Mouse (Mus musculus) CH12.LX (cell line): ENCODE data around the gene Gm43951.

Experiments used
- BHLHE40 ChIP-seq: IDR thresholded peaks from 2 replicates; pipeline ENCODE4 v1.6.1; 2011; ENCODE audit warnings: mild to moderate bottlenecking, low read depth, low read length, improper control_type of control experiment
- CHD1 ChIP-seq: IDR thresholded peaks from 2 replicates; pipeline ENCODE4 v1.6.1; 2012; ENCODE audit warnings: low read depth, low read length, improper control_type of control experiment, inconsistent platforms
- CTCF ChIP-seq, 2 experiments: IDR thresholded peaks in 1 of 2; conservative IDR thresholded peaks in 1 of 2; 2 replicates each; pipeline ENCODE4 v1.5.1; 2011 to 2012; ENCODE audit warnings: low read depth in 2 of 2, low read length in 2 of 2, improper control_type of control experiment in 1 of 2, inconsistent platforms in 1 of 2, mild to moderate bottlenecking in 1 of 2, moderate library complexity in 1 of 2
- EP300 ChIP-seq: IDR thresholded peaks from 2 replicates; pipeline ENCODE4 v1.6.1; 2011; ENCODE audit warnings: low read length, improper control_type of control experiment
- MAX ChIP-seq: IDR thresholded peaks from 2 replicates; pipeline ENCODE4 v1.6.1; 2011; ENCODE audit warnings: low read length, improper control_type of control experiment
- NRF1 ChIP-seq: IDR thresholded peaks from 2 replicates; pipeline ENCODE4 v1.6.1; 2014; ENCODE audit warnings: low read depth, mild to moderate bottlenecking, inconsistent platforms, low read length, improper control_type of control experiment, moderate library complexity
- PAX5 ChIP-seq: IDR thresholded peaks from 2 replicates; pipeline ENCODE4 v1.6.1; 2012; ENCODE audit warnings: low read length, inconsistent platforms, mixed read lengths
- POLR2A ChIP-seq: IDR thresholded peaks from 2 replicates; pipeline ENCODE4 v1.6.1; 2011; ENCODE audit warnings: low read depth, mild to moderate bottlenecking, improper control_type of control experiment, low read length
- RAD21 ChIP-seq: IDR thresholded peaks from 2 replicates; pipeline ENCODE4 v1.6.1; 2011; ENCODE audit warnings: low read depth, mild to moderate bottlenecking, low read length, improper control_type of control experiment, moderate library complexity
- TCF12 ChIP-seq: IDR thresholded peaks from 2 replicates; pipeline ENCODE4 v1.6.1; 2014; ENCODE audit warnings: low read depth, mild to moderate bottlenecking, inconsistent platforms, low read length, improper control_type of control experiment
- ZKSCAN1 ChIP-seq: IDR thresholded peaks from 2 replicates; pipeline ENCODE4 v1.6.1; 2012; ENCODE audit warnings: low read depth, inconsistent platforms, low read length, improper control_type of control experiment, borderline replicate concordance

DNA sequence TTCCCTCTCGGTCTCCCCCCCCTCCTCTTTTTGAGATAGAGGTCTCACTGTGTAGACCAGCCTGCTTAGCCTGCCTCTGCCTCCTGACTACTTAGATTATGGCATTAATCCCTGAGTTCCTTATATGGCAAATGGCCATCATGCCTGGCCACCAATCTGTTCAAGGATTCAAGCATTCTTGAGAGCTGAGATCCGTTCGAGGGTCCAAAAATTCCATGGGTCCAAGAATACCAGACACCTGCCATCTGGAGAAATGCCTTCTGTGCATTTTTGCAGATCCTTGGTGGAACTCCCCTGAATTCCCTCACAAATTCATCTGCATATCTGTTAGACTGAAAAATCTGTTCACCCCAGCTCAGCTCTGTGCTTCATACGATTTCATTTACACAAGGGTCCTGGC is 16.8 kb upstream of the Gm43951 start:
- TF ChIP-seq EP300 (no peak), ZKSCAN1 (no peak), POLR2A (no peak), CTCF (conservative IDR thresholded peaks at IDR 0.05 in 1 of 2, IDR thresholded peaks at IDR 0.05 in 1 of 2; ENCODE audit: low read depth in 2 of 2, low read length in 2 of 2) (no peak), CHD1 (no peak), RAD21 (no peak), BHLHE40 (no peak), TCF12 (no peak), NRF1 (no peak), MAX (no peak), PAX5 (no peak)
